Mouse (Mus musculus): ENCODE measurements around the gene Itpr1.

DNA sequence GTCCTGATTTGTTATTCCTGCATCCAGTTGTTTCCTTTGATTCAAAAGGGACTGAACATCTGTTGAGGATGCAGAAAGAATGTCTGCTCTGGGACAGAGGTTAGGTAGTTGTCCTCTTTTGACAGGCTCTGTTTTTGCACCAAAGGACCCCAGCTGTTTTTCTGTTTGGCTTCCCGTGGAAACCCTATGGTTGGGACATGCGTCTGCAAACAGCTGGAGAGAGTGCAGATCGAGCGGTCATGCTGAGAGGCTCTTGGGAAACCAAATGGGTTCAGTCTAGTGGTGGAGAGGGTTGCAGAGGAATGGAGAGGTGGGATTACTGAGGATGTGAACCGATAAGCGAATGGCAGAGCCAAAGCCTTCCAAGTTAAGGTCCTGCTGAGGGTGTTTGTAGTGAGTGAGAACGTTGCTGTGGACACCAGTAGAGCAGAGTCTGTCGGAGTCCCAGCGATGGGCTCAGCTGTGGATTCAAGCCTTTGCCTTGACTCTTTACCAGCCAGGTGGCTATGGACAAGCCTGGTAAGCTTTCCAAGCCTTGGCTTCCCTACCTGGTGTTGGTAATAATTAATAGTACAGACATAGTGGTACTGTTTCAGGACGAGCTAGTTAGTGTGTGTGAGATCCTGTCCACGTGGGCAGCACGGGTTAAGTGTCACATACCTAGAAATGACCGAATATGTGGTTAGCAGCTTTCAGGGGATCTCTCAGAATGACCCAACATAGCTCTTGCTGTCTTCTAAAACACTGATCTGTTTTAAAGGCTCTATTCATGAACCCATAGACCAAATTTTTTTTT, 39.9 kb downstream of the Itpr1 start:
- TF ChIP-seq CTCF (IDR thresholded peaks at IDR 0.05; ENCODE audit: low read depth, low read length), result no peak
- TF ChIP-seq POLR2A (IDR thresholded peaks at IDR 0.05; ENCODE audit: insufficient read depth, low read length), result no peak
- TF ChIP-seq EP300 (IDR thresholded peaks at IDR 0.05; ENCODE audit: insufficient read depth, low read depth, low read length), result no peak

Measured in ES-Bruce4 (cell line).